Mouse (Mus musculus) layer of hippocampus, adult 9-10 months (tissue): ENCODE measurements at regions not wholly inside any gene's neighbourhood (a gene's known extent, or its start where the extent isn't known, plus 50 kb on each side); places are given as distances from the start of the nearest gene placed in this dataset.

Source experiments
- DNase-seq: peaks from one replicate; pipeline ENCODE4 v3.0.0; 2022; ENCODE audit warnings: low spot score

- DNase-seq, result no peak
These were observed 174.2 kb downstream of the Mroh4 start for GRCm38 (mm10) chr15:74461935-74462334.

GRCm38 (mm10) chr15:74459345-74459975, 176.7 kb downstream of the Mroh4 start:
- DNase-seq, result no peak

GRCm38 (mm10) chr15:74458940-74459339, 177.2 kb downstream of the Mroh4 start:
- DNase-seq, result no peak

- no peak for DNase-seq
These were observed 178.2 kb downstream of the Mroh4 start for GRCm38 (mm10) chr15:74457965-74458364.

- no peak for DNase-seq
These were observed 179.5 kb downstream of the Mroh4 start for GRCm38 (mm10) chr15:74456675-74457040.

GRCm38 (mm10) chr15:74455921-74456674, 180.1 kb downstream of the Mroh4 start:
- DNase-seq, result no peak

- DNase-seq, result no peak
These were observed 181.6 kb downstream of the Mroh4 start for GRCm38 (mm10) chr15:74454543-74454942.

- no peak for DNase-seq
These were observed 182.3 kb downstream of the Mroh4 start for GRCm38 (mm10) chr15:74453810-74454209.

- DNase-seq, result no peak
These were observed 183.7 kb downstream of the Mroh4 start for GRCm38 (mm10) chr15:74452426-74452825.

- DNase-seq, result no peak
These were observed 194.3 kb downstream of the Mroh4 start for GRCm38 (mm10) chr15:74441889-74442288.

- no peak for DNase-seq
These were observed 209.2 kb downstream of the Mroh4 start for GRCm38 (mm10) chr15:74426989-74427388.

- DNase-seq, result no peak
These were observed 213.2 kb downstream of the Mroh4 start for GRCm38 (mm10) chr15:74423001-74423400.

GRCm38 (mm10) chr15:74420550-74420949, 215.6 kb downstream of the Mroh4 start:
- DNase-seq, result no peak

- DNase-seq, result no peak
These were observed 217.5 kb downstream of the Mroh4 start for GRCm38 (mm10) chr15:74418635-74419034.

GRCm38 (mm10) chr15:74413217-74413616, 222.9 kb downstream of the Mroh4 start:
- DNase-seq, result no peak

- no peak for DNase-seq
These were observed 223.9 kb downstream of the Mroh4 start for GRCm38 (mm10) chr15:74412261-74412660.

GRCm38 (mm10) chr15:74411097-74411496, 225.1 kb downstream of the Mroh4 start:
- no peak for DNase-seq

GRCm38 (mm10) chr15:74404866-74405265, 231.3 kb downstream of the Mroh4 start:
- DNase-seq, result no peak

- no peak for DNase-seq
These were observed 234.9 kb downstream of the Mroh4 start for GRCm38 (mm10) chr15:74401275-74401674.

GRCm38 (mm10) chr15:74396029-74396428, 240.1 kb downstream of the Mroh4 start:
- DNase-seq, result no peak

GRCm38 (mm10) chr15:74387533-74387932, 248.6 kb downstream of the Mroh4 start:
- DNase-seq, result no peak

GRCm38 (mm10) chr15:74382556-74382955, 253.6 kb downstream of the Mroh4 start:
- DNase-seq, result no peak

- DNase-seq, result no peak
These were observed 256.8 kb downstream of the Mroh4 start for GRCm38 (mm10) chr15:74379366-74379765.

- DNase-seq, result no peak
These were observed 266.7 kb downstream of the Mroh4 start for GRCm38 (mm10) chr15:74369461-74369860.
